26 mouse cellular contexts compared by ENCODE assay signal in the genomic region with DNA sequence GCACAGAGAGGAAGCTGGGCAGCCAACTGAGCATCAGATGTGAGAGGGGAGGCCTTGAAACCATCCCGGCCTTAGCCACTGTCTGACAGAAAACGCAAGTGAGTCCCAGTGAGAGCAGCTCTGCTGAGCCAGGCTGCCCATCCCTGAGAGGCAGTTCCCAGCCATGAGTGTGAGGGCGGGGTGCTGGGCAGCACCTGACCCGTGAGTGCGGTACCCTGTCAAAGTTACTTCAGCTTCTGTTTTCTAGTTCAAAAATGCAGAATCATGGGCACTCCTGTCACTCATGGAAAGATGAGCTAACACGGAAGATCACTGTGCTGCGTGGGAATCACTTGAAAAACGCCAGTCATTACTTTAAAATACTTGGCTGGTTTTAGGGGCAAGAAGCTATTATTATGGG. TPM values are rescaled to one million over a fixed set of nuclear protein-coding genes. Genes with fewer than 3 reads are reported as not detected.
A peak's percentile ranks its signal among the peaks of the same experiment; 100 is the strongest.
DNase-seq lines count a peak whose midpoint lies in the region; ATAC-seq and TF ChIP-seq lines count a peak whose summit lies in the region.
"Had no signal": no experiment of that assay in that cellular context is flagged by ENCODE, and none has a peak within 500 bp of the region (broad histone marks: within the 10 kb centered on the region; RNA-seq: fewer than 3 reads in every experiment).

No protein-coding gene starts in this region.

- H3K36me3 ChIP-seq in kidney, embryonic 14.5 days (ENCODE audit: control insufficient read depth, insufficient read depth, low read length), result no peaks in the 10 kb centered on the region
- no peaks in the 10 kb centered on the region for H3K36me3 ChIP-seq in thymus, adult 2 months (ENCODE audit: control insufficient read depth, insufficient read depth, low read length)
- no peaks in the 10 kb centered on the region for H3K36me3 ChIP-seq in intestine, embryonic 15.5 days
- H3K36me3 ChIP-seq: embryonic facial prominence, embryonic 10.5 days; embryonic facial prominence, embryonic 12.5 days; forebrain, embryonic 15.5 days; G1E had no signal

- H3K4me2 ChIP-seq in kidney, embryonic 14.5 days (replicated peaks; ENCODE audit: low read depth, low read length), result no peak overlapping the region
- H3K4me2 ChIP-seq in intestine, embryonic 15.5 days (replicated peaks), result no peak overlapping the region
- H3K4me2 ChIP-seq: embryonic facial prominence, embryonic 12.5 days; forebrain, embryonic 13.5 days; forebrain, embryonic 15.5 days had no signal

- no peak overlapping the region for H3K9ac ChIP-seq in kidney, embryonic 14.5 days (ENCODE audit: low read depth, low read length)
- no peak overlapping the region for H3K9ac ChIP-seq in intestine, embryonic 15.5 days
- H3K9ac ChIP-seq: embryonic facial prominence, embryonic 12.5 days; forebrain, embryonic 13.5 days; forebrain, embryonic 15.5 days had no signal

- WGBS in kidney, embryonic 14.5 days, result 60% methylated on average over 8 of the region's 8 CpGs
- 44% methylated on average over 8 of the region's 8 CpGs for WGBS in thymus, adult 2 months
- 75% methylated on average over 8 of the region's 8 CpGs for WGBS in intestine, embryonic 15.5 days

- H3K4me3 ChIP-seq in gastrocnemius, adult 2 months, result no peak overlapping the region
- H3K4me3 ChIP-seq in kidney, embryonic 14.5 days (ENCODE audit: low read length), result no peak overlapping the region
- H3K4me3 ChIP-seq in thymus, adult 2 months (ENCODE audit: control insufficient read depth, insufficient read depth, low read length), result no peak overlapping the region
- H3K4me3 ChIP-seq in intestine, embryonic 15.5 days (replicated peaks), result no peak overlapping the region
- H3K4me3 ChIP-seq: embryonic facial prominence, embryonic 10.5 days; embryonic facial prominence, embryonic 12.5 days; forebrain, embryonic 13.5 days; forebrain, embryonic 15.5 days had no signal

- intact Hi-C loops in gastrocnemius, adult 2 months (cut with DNase I), result no loop called here

- no peak for TF ChIP-seq POLR2A in thymus, adult 2 months (IDR thresholded peaks at IDR 0.05; ENCODE audit: control insufficient read depth, extremely low read depth, insufficient read depth, low read length, poor library complexity)

- peak; percentile 28; the same call in 1 of the 2 replicates for ATAC-seq in common myeloid progenitor, adult 5-6 weeks (replicated peaks; ENCODE audit: low read depth, poor library complexity, severe bottlenecking)
- peak; percentile 63 for ATAC-seq in megakaryocyte, adult 5-6 weeks (ENCODE audit: poor library complexity, severe bottlenecking)
- ATAC-seq in monocyte, adult 5-6 weeks (replicated peaks; ENCODE audit: insufficient number of reproducible peaks, low FRiP score, low TSS enrichment, poor library complexity, severe bottlenecking), result 0 out of 2 replicates have a peak, but pooled peaks have one; percentile 19
- no peak for ATAC-seq in kidney, embryonic 14.5 days (ENCODE audit: low FRiP score, low TSS enrichment)
- ATAC-seq in intestine, embryonic 15.5 days, result no peak
- ATAC-seq: activated CD4-positive, CD25-positive, alpha-beta regulatory T cell, adult 4 months; CD4-positive, CD25-positive, alpha-beta regulatory T cell, adult 4 months; forebrain, embryonic 13.5 days; forebrain, embryonic 15.5 days; Patski had no signal

- no peak for TF ChIP-seq CTCF in gastrocnemius, adult 2 months (IDR thresholded peaks at IDR 0.05)
- no peak for TF ChIP-seq CTCF in thymus, adult 2 months (IDR thresholded peaks at IDR 0.05; ENCODE audit: borderline replicate concordance, control insufficient read depth, extremely low read depth, insufficient read depth, low read length, poor library complexity)

- DNase-seq in gastrocnemius, adult 2 months, result peak; percentile 10
- DNase-seq in gastrocnemius, adult 8-10 months (ENCODE audit: low spot score in 2 of 2), result no peak
- DNase-seq in thymus, adult 2 months, result no peak
- DNase-seq: adrenal gland, adult 8-10 months; adrenal gland, postnatal 14 days; adrenal gland, postnatal 36 days; B cell, adult 2 months; cerebellum, adult 11-12 months; cerebellum, adult 2 months; cerebellum, adult 9-10 months; cerebellum, postnatal 14 days; cerebellum, postnatal 36 days had no signal

- H3K27ac ChIP-seq in gastrocnemius, adult 2 months, result no peak overlapping the region
- no peak overlapping the region for H3K27ac ChIP-seq in kidney, embryonic 14.5 days (ENCODE audit: low read depth, low read length)
- H3K27ac ChIP-seq in thymus, adult 2 months (ENCODE audit: control insufficient read depth, insufficient read depth, low read length), result no peak overlapping the region
- H3K27ac ChIP-seq in intestine, embryonic 15.5 days, result no peak overlapping the region
- H3K27ac ChIP-seq: embryonic facial prominence, embryonic 10.5 days; embryonic facial prominence, embryonic 12.5 days; forebrain, embryonic 13.5 days; forebrain, embryonic 15.5 days had no signal

- no peaks in the 10 kb centered on the region for H3K9me3 ChIP-seq in kidney, embryonic 14.5 days (ENCODE audit: control insufficient read depth, low read length)
- H3K9me3 ChIP-seq in intestine, embryonic 15.5 days, result no peaks in the 10 kb centered on the region
- H3K9me3 ChIP-seq: embryonic facial prominence, embryonic 10.5 days; embryonic facial prominence, embryonic 12.5 days; forebrain, embryonic 13.5 days; forebrain, embryonic 15.5 days; G1E had no signal

- H3K4me1 ChIP-seq in kidney, embryonic 14.5 days (ENCODE audit: control insufficient read depth, insufficient read depth, low read length), result peaks cover 12% of the 10 kb centered on the region
- H3K4me1 ChIP-seq in thymus, adult 2 months (replicated peaks; ENCODE audit: control insufficient read depth, insufficient read depth, low read length), result 0 out of 2 replicates have a peak, but pooled peaks cover 2% of the 10 kb centered on the region
- H3K4me1 ChIP-seq in intestine, embryonic 15.5 days (replicated peaks), result peaks cover 5% of the 10 kb centered on the region
- H3K4me1 ChIP-seq: embryonic facial prominence, embryonic 12.5 days had no signal

- no peaks in the 10 kb centered on the region for H3K27me3 ChIP-seq in kidney, embryonic 14.5 days (ENCODE audit: control insufficient read depth, insufficient read depth, low read length)
- H3K27me3 ChIP-seq in thymus, adult 2 months (ENCODE audit: control insufficient read depth, insufficient read depth, low read length), result no peaks in the 10 kb centered on the region
- H3K27me3 ChIP-seq in intestine, embryonic 15.5 days (replicated peaks), result no peaks in the 10 kb centered on the region
- H3K27me3 ChIP-seq: CH12.LX; embryonic facial prominence, embryonic 12.5 days; forebrain, embryonic 13.5 days; forebrain, embryonic 15.5 days; Patski had no signal

RNA-seq across cellular contexts. Expression of a gene that starts 49.6 kb away (rescaled TPM):
- total RNA-seq in gastrocnemius, adult 2 months (2021), result 10 to 100 TPM; 10.7 to 11.0 TPM
- 10 to 100 TPM in 1 of 4 experiments, 1 to 10 TPM in 3; 8.2 to 10.7 (median 9.1) TPM for total RNA-seq in gastrocnemius, adult 8-10 months (2022)
- total RNA-seq in common myeloid progenitor, adult 5-6 weeks (2017), result 17.6 and 26.3 TPM in 2 replicates
- total RNA-seq in megakaryocyte, adult 5-6 weeks (2015), result 37.2 and 46.0 TPM in 2 replicates
- total RNA-seq in megakaryocyte, adult 5-6 weeks (2017), result 45.6 and 48.1 TPM in 2 replicates
- 38.4 to 61.0 TPM (median 57.7 TPM) in 3 replicates for total RNA-seq in monocyte, adult 5-6 weeks (2017)
- 32.1 and 44.6 TPM in 2 replicates for polyA plus RNA-seq in kidney, embryonic 14.5 days (2014; fragmentation: Nextera tagmentation; extraction: Ambion mirVana)
- 21.4 and 23.5 TPM in 2 replicates for polyA plus RNA-seq in thymus, adult 2 months (2012; rRNA removed)
- 52.2 and 52.3 TPM in 2 replicates for polyA plus RNA-seq in intestine, embryonic 15.5 days (2015; fragmentation: Nextera tagmentation; extraction: Ambion mirVana)
- total RNA-seq: G1E had no signal
- polyA plus RNA-seq: G1E had no signal

Comparison
In these comparisons a context has a peak if more than half of its experiments do, and no peak if none do; other contexts are left out.
1. ATAC-seq: peak in common myeloid progenitor, adult 5-6 weeks (single experiment), megakaryocyte, adult 5-6 weeks (single experiment) and monocyte, adult 5-6 weeks (single experiment); none in kidney, embryonic 14.5 days (single experiment) and intestine, embryonic 15.5 days (single experiment).